Mouse (Mus musculus) erythroblast, embryonic 14.5 days (primary cell): ENCODE data around the gene Tex33.

Experiments
- GATA1 ChIP-seq: IDR thresholded peaks from 2 replicates; pipeline ENCODE4 v1.6.1; 2012; ENCODE audit warnings: low read length, inconsistent platforms, mixed read lengths
- TAL1 ChIP-seq: IDR thresholded peaks from 3 replicates; pipeline ENCODE4 v1.6.1; 2012; ENCODE audit warnings: low read length, inconsistent platforms, mixed read lengths

DNA sequence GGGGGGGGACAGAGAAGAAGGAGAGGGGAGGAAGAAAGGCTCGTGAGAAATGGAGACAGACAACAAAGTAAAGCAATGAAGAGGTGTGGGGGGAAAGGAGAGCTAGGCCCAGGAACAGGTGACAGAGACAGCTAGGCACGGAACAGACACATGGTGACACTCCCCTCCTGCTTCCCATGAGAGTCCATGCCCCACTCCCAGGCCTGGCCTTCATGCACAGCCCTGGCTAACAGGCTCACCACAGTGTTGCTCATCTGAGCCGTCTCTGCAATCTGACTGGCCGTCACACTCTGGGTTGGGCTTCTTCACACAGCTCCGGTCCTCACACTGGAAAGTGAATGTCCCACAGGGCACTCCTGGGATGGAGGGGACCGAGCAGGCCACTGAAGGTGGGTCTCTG, 48.1 kb upstream of the Tex33 start:
- TF ChIP-seq GATA1 (no peak), TAL1 (no peak)
